Mouse (Mus musculus): ENCODE results near the gene Sv2b.
"Not testable (repeated sequence)": the region's sequence is repeated elsewhere in the genome, so short reads cannot be mapped to it uniquely, and the experiment has no call there.

Sv2b gene

GRCm38 (mm10) chr7:75216180-75216579 lies 92.9 kb downstream of the Sv2b start:
- no peak for DNase-seq (ENCODE audit: low spot score in 2 of 2)

- peak; percentile 22 to 62 for DNase-seq (ENCODE audit: low spot score in 2 of 2)
Observed at GRCm38 (mm10) chr7:75209221-75209641, 99.8 kb downstream of the Sv2b start.

- DNase-seq (ENCODE audit: low spot score in 2 of 2), result no peak
Observed at GRCm38 (mm10) chr7:75207965-75208644, 101.0 kb downstream of the Sv2b start.

- DNase-seq (ENCODE audit: low spot score in 2 of 2), result no peak
Observed at GRCm38 (mm10) chr7:75206671-75207070, 102.4 kb downstream of the Sv2b start.

- no peak for DNase-seq (ENCODE audit: low spot score in 2 of 2)
Observed at GRCm38 (mm10) chr7:75205386-75205785, 103.7 kb downstream of the Sv2b start.

GRCm38 (mm10) chr7:75194919-75195230 lies 114.2 kb downstream of the Sv2b start:
- DNase-seq (ENCODE audit: low spot score in 2 of 2), result not testable (repeated sequence)

- DNase-seq (ENCODE audit: low spot score in 2 of 2), result no peak
Observed at GRCm38 (mm10) chr7:75194158-75194918, 114.7 kb downstream of the Sv2b start.

GRCm38 (mm10) chr7:75190192-75190591 lies 118.9 kb downstream of the Sv2b start:
- no peak for DNase-seq (ENCODE audit: low spot score in 2 of 2)

- DNase-seq (ENCODE audit: low spot score in 2 of 2), result no peak
Observed at GRCm38 (mm10) chr7:75175042-75175441, 134.0 kb downstream of the Sv2b start.

GRCm38 (mm10) chr7:75167481-75167880 lies 141.6 kb downstream of the Sv2b start:
- DNase-seq (ENCODE audit: low spot score in 2 of 2), result no peak

GRCm38 (mm10) chr7:75147174-75147573 lies 161.9 kb downstream of the Sv2b start:
- DNase-seq (ENCODE audit: low spot score in 2 of 2), result no peak

GRCm38 (mm10) chr7:75142800-75143199 lies 166.3 kb downstream of the Sv2b start:
- no peak for DNase-seq (ENCODE audit: low spot score in 2 of 2)

- DNase-seq (ENCODE audit: low spot score in 2 of 2), result peak in 1 of 2 experiments; percentile 51
Observed at GRCm38 (mm10) chr7:75141919-75142700, 167.0 kb downstream of the Sv2b start.

GRCm38 (mm10) chr7:75139306-75139705 lies 169.8 kb downstream of the Sv2b start:
- DNase-seq (ENCODE audit: low spot score in 2 of 2), result no peak

- DNase-seq (ENCODE audit: low spot score in 2 of 2), result no peak
Observed at GRCm38 (mm10) chr7:75134710-75135617, 174.1 kb downstream of the Sv2b start.

GRCm38 (mm10) chr7:75128036-75128435 lies 181.0 kb downstream of the Sv2b start:
- no peak for DNase-seq (ENCODE audit: low spot score in 2 of 2)

GRCm38 (mm10) chr7:75124067-75124466 lies 185.0 kb downstream of the Sv2b start:
- no peak for DNase-seq (ENCODE audit: low spot score in 2 of 2)

GRCm38 (mm10) chr7:75118022-75118673 lies 190.9 kb downstream of the Sv2b start:
- peak in 1 of 2 experiments; percentile 47 for DNase-seq (ENCODE audit: low spot score in 2 of 2)

GRCm38 (mm10) chr7:75110689-75111088 lies 198.4 kb downstream of the Sv2b start:
- DNase-seq (ENCODE audit: low spot score in 2 of 2), result no peak

- DNase-seq (ENCODE audit: low spot score in 2 of 2), result no peak
Observed at GRCm38 (mm10) chr7:75107441-75107840, 201.6 kb downstream of the Sv2b start.

GRCm38 (mm10) chr7:75103900-75104299 lies 205.2 kb downstream of the Sv2b start:
- DNase-seq (ENCODE audit: low spot score in 2 of 2), result no peak
